Mouse (Mus musculus) midbrain, embryonic 15.5 days (tissue): Measurements from ENCODE around the gene Olfr518. TPM values are rescaled to one million over a fixed set of nuclear protein-coding genes. Genes with fewer than 3 reads are reported as not detected.

Experiments used
- polyA plus RNA-seq: library from polyadenylated mRNA; unstranded; fragments of >200 nt; fragmentation: Nextera tagmentation; extraction: Ambion mirVana; gene quantifications from 2 replicates; pipeline ENCODE4 v1.2.1, GENCODE M21; 2015

Olfr518 gene
- polyA plus RNA-seq, 1 experiment from 2014 or later: not detected

Other genes with a start within 250 kb of the Olfr518 start
- gene Olfr509, start 233.1 kb downstream of the Olfr518 start, polyA plus RNA-seq: 0.09 TPM in 1 of 2 replicates, not detected in the other
- not detected in 2 replicates for gene Olfr510, start 218.6 kb downstream of the Olfr518 start, polyA plus RNA-seq
- not detected in 2 replicates for gene Olfr512, start 171.7 kb downstream of the Olfr518 start, polyA plus RNA-seq
- not detected in 2 replicates for gene Olfr513, start 134.0 kb downstream of the Olfr518 start, polyA plus RNA-seq
- not detected in 2 replicates for gene Olfr514, start 59.0 kb downstream of the Olfr518 start, polyA plus RNA-seq
- gene Olfr516, start 34.5 kb downstream of the Olfr518 start, polyA plus RNA-seq: not detected in 2 replicates
- gene Olfr517, start 12.6 kb downstream of the Olfr518 start, polyA plus RNA-seq: not detected in 2 replicates
- not detected in 2 replicates for gene Olfr519, start 9.4 kb upstream of the Olfr518 start, polyA plus RNA-seq
- not detected in 2 replicates for gene Nlrp10, start 45.2 kb upstream of the Olfr518 start, polyA plus RNA-seq
- 71.6 and 80.4 TPM in 2 replicates for gene Eif3f, start 49.4 kb upstream of the Olfr518 start, polyA plus RNA-seq
- 57.0 and 63.1 TPM in 2 replicates for gene Tub, start 65.3 kb upstream of the Olfr518 start, polyA plus RNA-seq
- gene Ric3, start 198.3 kb upstream of the Olfr518 start, polyA plus RNA-seq: 35.1 and 39.1 TPM in 2 replicates